Mouse (Mus musculus) stomach, postnatal 0 days (tissue): ENCODE data around the gene Cryzl2.

Source experiments
- CTCF ChIP-seq: IDR thresholded peaks from 2 replicates; pipeline ENCODE4 v1.5.1; 2016; ENCODE audit warnings: antibody characterized with exemption, low read depth, mild to moderate bottlenecking, moderate library complexity
- EP300 ChIP-seq: optimal IDR thresholded peaks from 2 replicates; pipeline ENCODE3; 2016; ENCODE audit warnings: antibody characterized with exemption

DNA sequence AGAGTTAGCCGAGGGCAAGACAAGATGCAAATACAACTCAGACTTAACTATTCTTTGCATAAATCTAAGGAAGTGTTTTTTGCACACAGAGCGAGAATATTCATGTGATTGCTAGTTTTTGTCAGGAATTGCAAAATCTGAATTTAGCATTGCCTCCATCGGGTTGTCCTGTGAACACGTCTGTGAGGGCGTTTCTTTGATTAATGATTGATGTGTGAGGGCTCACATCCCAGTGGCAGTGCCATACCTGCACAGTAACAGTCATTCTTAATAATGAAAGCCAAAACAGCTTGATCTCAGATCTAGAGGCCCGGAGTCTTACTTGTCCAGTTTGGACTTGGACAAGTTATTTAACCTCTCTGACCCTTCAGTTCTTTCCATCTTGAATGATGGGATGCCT, 44.7 kb downstream of the Cryzl2 start:
- TF ChIP-seq CTCF = no peak
- no peak for TF ChIP-seq EP300
